Mouse (Mus musculus): ENCODE results near the gene Stra8. TPM values are rescaled to one million over a fixed set of nuclear protein-coding genes. Genes with fewer than 3 reads are reported as not detected.
A peak's percentile ranks its signal among the peaks of the same experiment; 100 is the strongest.

The Stra8 gene
- polyA plus RNA-seq, 1 experiment from 2014 or later = not detected

DNA sequence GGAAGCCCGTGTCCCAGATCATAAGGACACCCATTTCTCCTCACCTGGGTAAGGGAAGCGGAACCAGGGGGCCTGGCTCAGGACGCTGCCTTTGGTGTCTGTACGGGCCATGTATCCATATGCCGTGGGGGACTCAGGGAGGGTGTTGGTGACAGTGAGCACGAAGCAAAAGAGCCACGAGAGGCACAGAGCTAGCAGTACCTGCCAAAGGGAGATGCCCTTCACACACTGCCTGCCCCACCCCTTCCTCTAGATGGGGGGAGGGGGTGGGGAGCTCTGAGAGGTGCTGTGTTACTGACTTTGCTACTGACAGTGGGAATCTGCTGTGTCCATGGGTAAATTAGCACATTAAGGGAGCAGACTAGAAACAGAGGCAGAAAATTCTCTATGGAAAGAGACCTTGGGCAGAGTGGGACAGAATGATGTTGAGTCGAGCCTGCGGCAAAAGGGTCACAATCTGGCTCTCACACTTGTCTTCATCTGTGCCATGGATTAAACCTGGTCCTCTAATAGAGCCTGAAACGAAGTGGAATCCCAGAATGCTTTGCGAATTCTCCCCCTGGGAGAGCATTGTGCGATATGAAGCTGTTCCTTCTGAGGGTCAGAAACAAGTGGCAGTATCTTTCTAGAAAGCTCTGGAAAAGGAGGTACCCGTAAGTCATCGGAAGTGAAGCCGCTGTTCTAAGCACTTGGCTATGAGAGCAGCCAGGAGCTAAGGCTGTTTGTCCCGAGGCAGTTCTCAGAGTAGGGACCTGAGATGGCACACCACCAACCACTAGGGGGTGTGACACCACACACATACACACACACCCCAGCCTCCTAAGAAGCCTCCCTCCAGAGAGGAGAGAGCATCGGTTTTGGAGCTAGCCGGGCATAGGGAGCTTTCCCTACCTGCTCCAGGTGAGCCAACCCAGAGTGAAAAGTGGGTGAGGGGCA, 35.2 kb downstream of the Stra8 start:
- Histone ChIP-seq H3K27me3 (ENCODE audit: low read depth, poor library complexity, severe bottlenecking) (0 out of 2 replicates have a peak, but pooled peaks cover 1% of the 10 kb centered on the region), H3K4me3 (peak overlapping the region; percentile 39), H3K27ac (no peak overlapping the region), H3K4me1 (peaks cover 14% of the 10 kb centered on the region), H3K36me3 (no peaks in the 10 kb centered on the region), H3K9me3 (replicated peaks) (no peaks in the 10 kb centered on the region)
- 54% methylated on average over 18 of the region's 18 CpGs for WGBS
- peak; percentile 49 for DNase-seq (ENCODE audit: low spot score)

DNA sequence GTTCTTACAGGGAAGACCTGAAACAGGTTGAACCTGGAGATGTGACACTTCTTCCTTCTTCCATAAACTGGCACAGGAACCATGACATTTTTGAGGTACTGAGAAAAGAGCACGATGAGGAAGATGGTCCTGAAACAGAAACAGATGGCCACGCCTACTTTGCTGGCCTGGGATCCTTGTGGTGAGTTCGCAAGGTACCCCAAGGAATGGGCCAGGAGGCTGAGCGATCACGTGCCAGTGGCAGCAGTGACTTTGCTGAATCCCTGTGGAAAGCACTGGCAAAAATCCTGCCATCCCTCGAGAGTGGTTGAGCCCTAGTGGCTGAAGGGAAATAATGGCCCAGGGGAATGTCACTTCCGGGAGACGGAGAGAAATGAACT, 35.9 kb downstream of the Stra8 start:
- Histone ChIP-seq H3K4me1 (peaks cover 14% of the 10 kb centered on the region), H3K36me3 (no peaks in the 10 kb centered on the region), H3K27me3 (ENCODE audit: low read depth, poor library complexity, severe bottlenecking) (no peaks in the 10 kb centered on the region), H3K4me3 (peak overlapping the region; percentile 39; the same call in 1 of the 2 replicates), H3K27ac (no peak overlapping the region), H3K9me3 (replicated peaks) (no peaks in the 10 kb centered on the region)
- 39% methylated on average over 8 of the region's 8 CpGs for WGBS
- DNase-seq (ENCODE audit: low spot score) = no peak

DNA sequence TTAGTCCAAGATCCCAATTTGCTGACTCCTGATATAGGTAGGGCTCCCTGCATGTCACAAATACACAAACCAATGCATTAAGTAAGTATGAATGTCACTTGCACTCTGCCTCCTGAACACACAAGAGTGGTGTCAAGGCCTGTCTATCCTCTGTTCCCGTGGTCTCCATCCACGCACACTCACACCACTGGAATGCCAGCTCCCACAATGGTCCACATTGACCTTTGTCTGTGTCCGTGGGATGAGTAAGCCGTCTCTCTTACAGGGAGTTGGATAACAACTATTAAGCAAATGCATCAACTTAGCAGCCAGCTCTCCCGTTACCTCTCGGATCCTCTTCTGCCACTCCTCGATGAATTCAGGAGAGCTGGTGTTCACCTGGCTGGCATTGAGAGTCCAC, 39.2 kb downstream of the Stra8 start:
- 93% methylated on average over 7 of the region's 7 CpGs for WGBS

DNA sequence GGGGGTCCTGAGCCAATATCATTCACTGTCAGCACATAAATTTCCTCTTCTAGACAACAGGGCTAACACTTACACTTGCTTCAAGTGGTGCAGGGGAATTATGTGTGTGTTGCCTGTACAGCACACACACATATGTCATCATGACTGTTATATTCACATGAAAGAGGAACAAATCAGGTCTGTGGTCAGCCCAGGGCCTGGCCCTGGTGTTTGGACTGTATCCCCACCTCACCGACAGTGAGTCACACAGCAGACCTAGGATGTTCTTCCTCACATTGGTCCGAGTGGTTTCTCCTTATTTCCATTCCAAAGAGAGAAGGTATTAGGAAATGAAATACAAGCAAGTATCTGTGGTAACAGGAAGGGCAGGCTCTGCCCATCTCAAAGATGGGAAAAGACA, 44.6 kb downstream of the Stra8 start:
- WGBS = 88% methylated on average over 2 of the region's 2 CpGs
- no peak for DNase-seq (ENCODE audit: low spot score)
- Histone ChIP-seq H3K4me3 (no peak overlapping the region), H3K9me3 (replicated peaks) (no peaks in the 10 kb centered on the region), H3K27me3 (ENCODE audit: low read depth, poor library complexity, severe bottlenecking) (no peaks in the 10 kb centered on the region), H3K36me3 (no peaks in the 10 kb centered on the region), H3K4me1 (no peaks in the 10 kb centered on the region), H3K27ac (no peak overlapping the region)

More for the DNA sequence above, 39.2 kb downstream of the Stra8 start:
- Histone ChIP-seq H3K27me3 (ENCODE audit: low read depth, poor library complexity, severe bottlenecking) (no peaks in the 10 kb centered on the region), H3K27ac (no peak overlapping the region), H3K36me3 (no peaks in the 10 kb centered on the region), H3K4me1 (peaks cover 14% of the 10 kb centered on the region), H3K9me3 (replicated peaks) (no peaks in the 10 kb centered on the region), H3K4me3 (no peak overlapping the region)
- DNase-seq (ENCODE audit: low spot score) = no peak

DNA sequence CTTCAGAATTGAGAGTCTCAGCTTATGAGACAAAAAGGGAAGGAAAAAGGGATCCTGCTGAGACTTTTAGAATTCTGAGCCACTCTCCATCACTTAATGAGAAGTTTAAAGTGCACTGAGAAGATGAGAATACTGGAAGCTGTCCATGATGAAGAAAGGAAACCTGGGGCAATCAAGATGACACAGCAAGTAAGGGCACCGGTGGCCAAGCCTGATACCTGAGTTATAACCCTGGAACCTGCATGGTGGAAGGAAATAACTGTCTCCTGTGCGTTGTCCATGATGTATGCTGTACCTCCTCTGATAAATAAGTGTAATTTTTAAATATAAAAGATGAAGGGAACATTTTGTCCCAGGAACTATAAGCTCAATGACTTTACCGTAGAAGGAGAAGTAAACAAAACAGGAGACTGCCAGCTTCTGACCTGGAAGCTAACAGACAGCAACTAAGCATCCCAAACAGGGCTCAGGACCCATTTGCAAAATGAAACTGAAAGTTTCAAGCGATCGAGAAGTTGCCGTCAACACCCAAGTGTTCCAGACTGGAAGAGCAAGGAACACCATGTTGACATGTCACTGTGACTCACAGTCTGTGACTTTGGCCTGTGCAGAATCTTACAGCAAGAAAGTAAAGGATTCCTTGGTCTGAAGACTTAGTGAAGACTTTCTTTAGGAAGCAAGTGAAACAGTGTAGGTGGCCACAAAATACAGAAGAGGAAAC, 46.0 kb downstream of the Stra8 start:
- Histone ChIP-seq H3K4me3 (no peak overlapping the region), H3K27ac (no peak overlapping the region), H3K27me3 (ENCODE audit: low read depth, poor library complexity, severe bottlenecking) (no peaks in the 10 kb centered on the region), H3K36me3 (no peaks in the 10 kb centered on the region), H3K4me1 (peaks cover 4% of the 10 kb centered on the region), H3K9me3 (replicated peaks) (no peaks in the 10 kb centered on the region)
- DNase-seq (ENCODE audit: low spot score) = no peak
- WGBS = 83% methylated on average over 6 of the region's 6 CpGs

DNA sequence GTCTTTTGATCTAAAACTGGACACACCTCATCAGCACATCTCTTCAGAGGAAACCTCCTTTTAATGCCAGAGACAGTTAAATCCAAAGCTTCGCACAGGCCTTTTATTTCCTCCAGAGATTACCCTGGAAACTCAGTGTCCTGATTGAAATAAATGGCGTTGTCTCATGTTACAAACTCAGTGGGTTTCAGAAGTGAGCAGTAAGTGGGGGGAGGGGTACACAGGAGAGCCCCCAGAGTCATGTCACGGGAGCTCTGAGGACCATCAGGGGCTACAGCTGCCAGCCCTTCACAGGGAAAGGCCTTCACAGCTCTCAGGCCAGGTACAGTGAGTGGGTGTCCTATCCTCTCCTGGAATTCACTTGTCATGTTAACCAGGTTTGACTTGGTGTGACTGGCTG, 51.2 kb downstream of the Stra8 start:
- no peak overlapping the region for H3K4me3 ChIP-seq
- 14% methylated on average over 3 of the region's 3 CpGs for WGBS
- DNase-seq (ENCODE audit: low spot score) = no peak

DNA sequence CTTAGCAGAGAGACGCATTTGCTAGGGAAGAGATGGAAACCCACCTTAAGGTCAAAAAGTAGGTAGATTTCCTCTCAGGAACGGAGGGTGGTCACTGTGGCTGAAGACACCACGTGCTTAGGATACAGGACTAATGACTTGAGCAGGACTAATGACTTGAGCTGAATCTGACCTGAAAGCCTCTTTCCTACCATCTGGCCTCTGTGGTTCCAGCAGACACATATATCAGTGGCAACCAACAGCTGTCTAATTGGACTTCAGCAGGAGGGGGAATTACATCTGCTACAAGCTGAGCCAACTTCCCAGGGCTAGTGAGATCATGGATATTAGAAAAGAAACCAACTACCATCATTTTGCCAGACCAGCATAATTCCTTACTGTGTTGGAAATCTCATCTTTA, 59.3 kb downstream of the Stra8 start:
- no peaks in the 10 kb centered on the region for H3K36me3 ChIP-seq
- no peaks in the 10 kb centered on the region for H3K27me3 ChIP-seq (ENCODE audit: low read depth, poor library complexity, severe bottlenecking)
- WGBS = 74% methylated on average over 3 of the region's 3 CpGs
- H3K27ac ChIP-seq = no peak overlapping the region
- H3K9me3 ChIP-seq (replicated peaks) = no peaks in the 10 kb centered on the region
- no peak for DNase-seq (ENCODE audit: low spot score)
- no peak overlapping the region for H3K4me3 ChIP-seq
- peaks cover 3% of the 10 kb centered on the region; the same call in 1 of the 2 replicates for H3K4me1 ChIP-seq

More for the DNA sequence above, 51.2 kb downstream of the Stra8 start:
- no peaks in the 10 kb centered on the region for H3K9me3 ChIP-seq (replicated peaks)
- no peaks in the 10 kb centered on the region for H3K27me3 ChIP-seq (ENCODE audit: low read depth, poor library complexity, severe bottlenecking)
- no peak overlapping the region for H3K27ac ChIP-seq
- peaks cover 16% of the 10 kb centered on the region for H3K4me1 ChIP-seq
- H3K36me3 ChIP-seq = no peaks in the 10 kb centered on the region

DNA sequence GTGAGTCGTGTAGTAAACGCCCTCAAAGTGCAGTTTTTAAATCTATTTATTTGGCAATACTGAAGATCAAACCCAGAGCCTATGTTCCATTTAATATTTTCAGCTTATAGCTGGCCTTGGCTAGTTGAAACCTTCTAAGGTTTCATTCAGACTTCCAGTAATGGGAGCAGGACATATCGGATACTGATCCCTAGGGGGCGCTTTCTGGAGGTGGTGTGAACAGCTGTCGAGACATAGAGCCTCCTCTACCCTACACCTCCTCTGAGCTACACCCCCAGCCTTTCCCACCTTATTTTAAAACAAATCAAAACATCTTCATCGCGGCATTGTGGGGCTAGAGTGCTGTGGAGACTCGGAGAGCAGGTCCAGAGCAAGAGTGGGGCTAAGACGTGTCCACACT, 60.7 kb downstream of the Stra8 start:
- no peak for DNase-seq (ENCODE audit: low spot score)
- Histone ChIP-seq H3K9me3 (replicated peaks) (no peaks in the 10 kb centered on the region), H3K36me3 (no peaks in the 10 kb centered on the region), H3K27me3 (ENCODE audit: low read depth, poor library complexity, severe bottlenecking) (no peaks in the 10 kb centered on the region), H3K4me1 (peaks cover 3% of the 10 kb centered on the region; the same call in 1 of the 2 replicates), H3K4me3 (no peak overlapping the region), H3K27ac (no peak overlapping the region)
- 62% methylated on average over 9 of the region's 9 CpGs for WGBS

DNA sequence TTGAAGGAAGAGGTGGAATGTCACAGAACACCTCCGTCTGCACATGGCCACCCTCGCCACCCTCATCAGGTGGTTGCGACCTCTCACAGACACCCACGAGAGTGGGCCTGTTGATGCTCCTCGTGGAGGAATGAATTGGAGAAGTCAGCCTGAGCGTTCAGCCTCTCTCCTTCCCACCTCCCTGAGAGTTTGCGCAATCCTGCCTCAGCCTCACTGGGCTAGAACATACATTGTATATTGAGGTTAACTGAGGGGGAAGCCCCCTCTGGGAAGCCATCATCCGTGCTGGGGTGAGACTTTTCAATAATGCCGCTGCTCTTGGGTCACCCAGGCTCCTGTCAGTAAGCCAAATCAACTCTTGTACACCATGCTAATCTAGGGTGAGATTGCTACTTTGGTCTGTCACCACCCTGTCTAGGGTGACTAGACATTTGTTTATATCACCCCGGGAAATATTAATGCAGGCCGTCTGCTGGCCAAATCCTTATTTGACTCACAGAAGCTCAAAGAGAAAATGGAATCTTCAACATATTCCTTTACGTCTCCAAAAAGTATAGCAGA, 67.2 kb downstream of the Stra8 start:
- H3K27me3 ChIP-seq (ENCODE audit: low read depth, poor library complexity, severe bottlenecking) = 0 out of 2 replicates have a peak, but pooled peaks cover 5% of the 10 kb centered on the region
- no peaks in the 10 kb centered on the region for H3K9me3 ChIP-seq (replicated peaks)
- 87% methylated on average over 12 of the region's 12 CpGs for WGBS
- H3K36me3 ChIP-seq = no peaks in the 10 kb centered on the region
- no peak for DNase-seq (ENCODE audit: low spot score)
- no peak overlapping the region for H3K4me3 ChIP-seq
- H3K4me1 ChIP-seq = peaks cover 23% of the 10 kb centered on the region
- no peak overlapping the region for H3K27ac ChIP-seq

DNA sequence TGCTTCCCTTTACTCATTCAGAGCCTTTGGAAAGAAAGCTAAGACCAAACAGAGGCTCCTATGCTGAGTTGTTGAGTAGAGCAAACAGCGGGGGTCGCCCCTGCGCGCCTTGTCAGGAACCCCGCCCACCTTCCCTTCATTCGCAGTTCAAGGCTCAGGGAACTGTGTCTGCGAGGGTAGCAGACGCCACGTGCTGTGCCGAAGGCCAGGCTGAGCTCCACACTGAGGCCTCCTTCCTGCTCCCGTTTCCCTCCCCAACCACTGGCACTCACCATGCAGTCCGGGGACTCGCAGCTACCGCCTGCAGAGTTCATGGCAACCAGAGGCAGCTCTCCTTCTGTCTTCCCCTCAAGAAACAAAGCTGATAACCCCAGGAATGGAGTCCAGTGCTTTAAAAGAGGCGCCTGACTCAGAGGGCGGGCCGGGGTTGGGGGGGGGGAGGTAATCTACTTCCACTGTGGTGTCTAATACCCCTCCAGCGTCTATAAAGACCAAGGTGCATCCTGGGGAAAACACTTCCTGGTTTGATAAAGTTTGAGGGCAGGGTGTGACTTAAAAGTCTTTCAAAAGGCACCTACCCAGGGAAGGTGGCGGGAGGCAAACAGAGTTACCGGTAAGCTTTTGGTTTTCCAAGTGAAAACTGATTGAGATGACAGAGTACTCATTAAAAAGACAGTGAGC, 68.3 kb downstream of the Stra8 start, which contains the start of gene Slc23a4:
Gene Slc23a4 (minus strand): TSS at position 324 of the 681 bp plus-strand sequence.
- peak within 1 kb of the TSS; percentile 39; the same call in 1 of the 2 replicates for H3K27ac ChIP-seq
- 14% methylated on average over 20 of the region's 20 CpGs for WGBS
- DNase-seq (ENCODE audit: low spot score) = peak; percentile 46
- no peaks in the 10 kb centered on the region for H3K36me3 ChIP-seq
- no peaks in the 10 kb centered on the region for H3K9me3 ChIP-seq (replicated peaks)
- peak within 1 kb of the TSS; percentile 27 for H3K4me3 ChIP-seq
- 0 out of 2 replicates have a peak, but pooled peaks cover 5% of the 10 kb centered on the region for H3K27me3 ChIP-seq (ENCODE audit: low read depth, poor library complexity, severe bottlenecking)
- H3K4me1 ChIP-seq = peaks cover 23% of the 10 kb centered on the region
